Comparison of ENCODE assay signal across 8 mouse cellular contexts in genomic region chr5:36696504-36697300, GRCm38 (mm10). TPM values are rescaled to one million over a fixed set of nuclear protein-coding genes. Genes with fewer than 3 reads are reported as not detected.
A peak's percentile ranks its signal among the peaks of the same experiment; 100 is the strongest.
DNase-seq lines count a peak whose midpoint lies in the region; ATAC-seq and TF ChIP-seq lines count a peak whose summit lies in the region.

No protein-coding gene starts in this region.

- no peaks in the 10 kb centered on the region for H3K9me3 ChIP-seq in heart, embryonic 16.5 days (replicated peaks; ENCODE audit: control insufficient read depth, low read length)
- no peaks in the 10 kb centered on the region for H3K9me3 ChIP-seq in limb, embryonic 10.5 days (replicated peaks)

- H3K36me3 ChIP-seq in heart, embryonic 16.5 days (ENCODE audit: control insufficient read depth, insufficient read depth), result no peaks in the 10 kb centered on the region
- peaks cover 10% of the 10 kb centered on the region for H3K36me3 ChIP-seq in limb, embryonic 10.5 days
- no peaks in the 10 kb centered on the region for H3K36me3 ChIP-seq in splenic B cell, adult 2 months (ENCODE audit: control insufficient read depth, insufficient read depth, low read length, poor library complexity, severe bottlenecking)

- H3K9ac ChIP-seq in heart, embryonic 16.5 days (ENCODE audit: low read length), result no peak overlapping the region

- H3K27ac ChIP-seq in left cerebral cortex, adult 2 months, result peak overlapping the region; percentile 97
- H3K27ac ChIP-seq in heart, embryonic 16.5 days (ENCODE audit: low read length), result peak overlapping the region; percentile 7
- no peak overlapping the region for H3K27ac ChIP-seq in limb, embryonic 10.5 days

- peak overlapping the region; percentile 94 for H3K4me2 ChIP-seq in heart, embryonic 16.5 days (ENCODE audit: low read depth, low read length)

- intact Hi-C loops in left cerebral cortex, adult 2 months (cut with DNase I), result no loop called here

- WGBS in heart, embryonic 16.5 days, result 69% methylated on average over 11 of the region's 11 CpGs
- 78% methylated on average over 11 of the region's 11 CpGs for WGBS in limb, embryonic 10.5 days

- no peaks in the 10 kb centered on the region for H3K27me3 ChIP-seq in heart, embryonic 16.5 days (ENCODE audit: control insufficient read depth, insufficient read depth, low read length)
- no peaks in the 10 kb centered on the region; the same call in 1 of the 2 replicates for H3K27me3 ChIP-seq in limb, embryonic 10.5 days (ENCODE audit: low read depth, poor library complexity, severe bottlenecking)
- no peaks in the 10 kb centered on the region for H3K27me3 ChIP-seq in splenic B cell, adult 2 months (ENCODE audit: control insufficient read depth, insufficient read depth, low read length, poor library complexity, severe bottlenecking)

- H3K4me1 ChIP-seq in heart, embryonic 16.5 days (ENCODE audit: control insufficient read depth, insufficient read depth, low read length), result peaks cover 27% of the 10 kb centered on the region
- H3K4me1 ChIP-seq in limb, embryonic 10.5 days, result peaks cover 24% of the 10 kb centered on the region

- DNase-seq in left cerebral cortex, adult 2 months (ENCODE audit: extremely low spot score in 1 of 2, low spot score in 2 of 2), result peak in 1 of 2 experiments; percentile 26
- no peak for DNase-seq in left cerebral cortex, adult 18-20 months (ENCODE audit: low spot score in 2 of 2)
- DNase-seq in cerebellum, postnatal 14 days, result peak; percentile 28 to 45
- peak; percentile 35 for DNase-seq in limb, embryonic 10.5 days (ENCODE audit: low spot score)
- peak; percentile 15 for DNase-seq in splenic B cell, adult 2 months (ENCODE audit: low read depth, low spot score)
- DNase-seq in gastrocnemius, adult 18-20 months (ENCODE audit: low spot score), result no peak
- DNase-seq in ovary, adult 18-20 months (ENCODE audit: low spot score), result no peak

- no peak for TF ChIP-seq CTCF in left cerebral cortex, adult 2 months (IDR thresholded peaks at IDR 0.05)

- H3K4me3 ChIP-seq in left cerebral cortex, adult 2 months, result peak overlapping the region; percentile 86
- H3K4me3 ChIP-seq in heart, embryonic 16.5 days (ENCODE audit: low read length), result no peak overlapping the region
- H3K4me3 ChIP-seq in limb, embryonic 10.5 days, result peak overlapping the region; percentile 86

- no peak for ATAC-seq in heart, embryonic 16.5 days (replicated peaks; ENCODE audit: extremely low read depth, insufficient read depth, low FRiP score)

RNA-seq across cellular contexts. Expression of gene D5Ertd579e, which starts 0.9 kb away (rescaled TPM):
- 100 to 1,000 TPM in 1 of 2 experiments, 10 to 100 TPM in 1; 93.9 to 111 TPM for total RNA-seq in left cerebral cortex, adult 2 months (2021)
- 10 to 100 TPM; 91.9 to 94.7 TPM for total RNA-seq in left cerebral cortex, adult 18-20 months (2021)
- polyA plus RNA-seq in heart, embryonic 16.5 days (2015; fragmentation: Nextera tagmentation; extraction: Ambion mirVana), result 23.0 and 27.1 TPM in 2 replicates
- 22.5 and 25.1 TPM in 2 replicates for polyA plus RNA-seq in limb, embryonic 10.5 days (2016; fragmentation: Nextera tagmentation; extraction: Ambion mirVana)
- 10 to 100 TPM; 88.1 to 91.1 TPM for total RNA-seq in gastrocnemius, adult 18-20 months (2021)

RNA-seq across cellular contexts. Expression of gene Bloc1s4, which starts 51.7 kb away (rescaled TPM):
- total RNA-seq in left cerebral cortex, adult 2 months (2021), result 10 to 100 TPM; 19.3 to 19.7 TPM
- total RNA-seq in left cerebral cortex, adult 18-20 months (2021), result 10 to 100 TPM; 17.5 to 19.6 TPM
- polyA plus RNA-seq in heart, embryonic 16.5 days (2015; fragmentation: Nextera tagmentation; extraction: Ambion mirVana), result 21.0 and 21.4 TPM in 2 replicates
- polyA plus RNA-seq in limb, embryonic 10.5 days (2016; fragmentation: Nextera tagmentation; extraction: Ambion mirVana), result 23.7 and 25.5 TPM in 2 replicates
- 10 to 100 TPM in 1 of 2 experiments, 1 to 10 TPM in 1; 9.4 to 10.1 TPM for total RNA-seq in gastrocnemius, adult 18-20 months (2021)

Comparison
In these comparisons a context has a peak if more than half of its experiments do, and no peak if none do; other contexts are left out.
1. DNase-seq: peak in cerebellum, postnatal 14 days (2 of 2), limb, embryonic 10.5 days (single experiment) and splenic B cell, adult 2 months (single experiment); none in left cerebral cortex, adult 18-20 months (0 of 2), gastrocnemius, adult 18-20 months (single experiment) and ovary, adult 18-20 months (single experiment).